Mouse (Mus musculus): ENCODE measurements around the gene Rpl27a.

- TF ChIP-seq POLR2A (IDR thresholded peaks at IDR 0.05; ENCODE audit: borderline replicate concordance, insufficient read depth, low read length) (no peak), CTCF (IDR thresholded peaks at IDR 0.05; ENCODE audit: borderline replicate concordance, insufficient read depth, low read depth, low read length) (no peak)
Observed at GRCm38 (mm10) chr7:109533888-109534287, 14.9 kb downstream of the Rpl27a start.

All from cerebellum, adult 2 months (tissue).